ENCODE assay signal across 9 mouse cellular contexts in genomic region chr13:58637360-58638002, GRCm38 (mm10). TPM values are rescaled to one million over a fixed set of nuclear protein-coding genes. Genes with fewer than 3 reads are reported as not detected.
A peak's percentile ranks its signal among the peaks of the same experiment; 100 is the strongest.
DNase-seq lines count a peak whose midpoint lies in the region; ATAC-seq and TF ChIP-seq lines count a peak whose summit lies in the region.
"Had no signal": no experiment of that assay in that cellular context is flagged by ENCODE, and none has a peak within 500 bp of the region (broad histone marks: within the 10 kb centered on the region; RNA-seq: fewer than 3 reads in every experiment).

No protein-coding gene starts in this region.

- no peak overlapping the region for H3K4me2 ChIP-seq in midbrain, embryonic 16.5 days (ENCODE audit: low read length)
- H3K4me2 ChIP-seq in embryonic facial prominence, embryonic 13.5 days = no peak overlapping the region
- H3K4me2 ChIP-seq in intestine, embryonic 15.5 days (replicated peaks) = no peak overlapping the region
- no peak overlapping the region for H3K4me2 ChIP-seq in limb, embryonic 11.5 days (ENCODE audit: low read depth, severe bottlenecking)
- H3K4me2 ChIP-seq: heart, embryonic 15.5 days had no signal

- H3K4me1 ChIP-seq in midbrain, embryonic 10.5 days = peaks cover 7% of the 10 kb centered on the region; the same call in 1 of the 2 replicates
- no peaks in the 10 kb centered on the region for H3K4me1 ChIP-seq in midbrain, embryonic 16.5 days (ENCODE audit: control insufficient read depth, insufficient read depth, low read length)
- H3K4me1 ChIP-seq in bone marrow macrophage, adult 2 months (ENCODE audit: control insufficient read depth, insufficient read depth, low read length) = no peaks in the 10 kb centered on the region
- peaks cover 4% of the 10 kb centered on the region for H3K4me1 ChIP-seq in embryonic facial prominence, embryonic 13.5 days
- no peaks in the 10 kb centered on the region for H3K4me1 ChIP-seq in intestine, embryonic 15.5 days (replicated peaks)
- H3K4me1 ChIP-seq in limb, embryonic 11.5 days (ENCODE audit: control insufficient read depth, insufficient read depth, low read length) = no peaks in the 10 kb centered on the region

- no peak overlapping the region for H3K9ac ChIP-seq in midbrain, embryonic 16.5 days (ENCODE audit: low read depth, low read length)
- peak overlapping the region; percentile 44; the same call in 1 of the 2 replicates for H3K9ac ChIP-seq in embryonic facial prominence, embryonic 13.5 days
- no peak overlapping the region for H3K9ac ChIP-seq in intestine, embryonic 15.5 days
- no peak overlapping the region for H3K9ac ChIP-seq in limb, embryonic 11.5 days (ENCODE audit: low read length)
- H3K9ac ChIP-seq: heart, embryonic 15.5 days had no signal

- H3K9me3 ChIP-seq in midbrain, embryonic 10.5 days (replicated peaks) = no peaks in the 10 kb centered on the region
- no peaks in the 10 kb centered on the region for H3K9me3 ChIP-seq in midbrain, embryonic 16.5 days (replicated peaks; ENCODE audit: control insufficient read depth, low read length, poor library complexity, severe bottlenecking)
- H3K9me3 ChIP-seq in embryonic facial prominence, embryonic 13.5 days = no peaks in the 10 kb centered on the region
- H3K9me3 ChIP-seq in intestine, embryonic 15.5 days = no peaks in the 10 kb centered on the region
- H3K9me3 ChIP-seq in limb, embryonic 11.5 days (ENCODE audit: control insufficient read depth, low read length) = no peaks in the 10 kb centered on the region
- H3K9me3 ChIP-seq: heart, embryonic 15.5 days had no signal

- WGBS in midbrain, embryonic 10.5 days = 21% methylated on average over 13 of the region's 13 CpGs
- 11% methylated on average over 13 of the region's 13 CpGs for WGBS in midbrain, embryonic 16.5 days
- WGBS in embryonic facial prominence, embryonic 13.5 days = 12% methylated on average over 13 of the region's 13 CpGs
- 16% methylated on average over 13 of the region's 13 CpGs for WGBS in intestine, embryonic 15.5 days
- WGBS in limb, embryonic 11.5 days = 19% methylated on average over 13 of the region's 13 CpGs

- peak; percentile 77 for TF ChIP-seq CTCF in bone marrow macrophage, adult 2 months (IDR thresholded peaks at IDR 0.05; ENCODE audit: low read depth, low read length)

- peaks cover 15% of the 10 kb centered on the region for H3K27me3 ChIP-seq in midbrain, embryonic 10.5 days (ENCODE audit: low read depth, poor library complexity, severe bottlenecking)
- no peaks in the 10 kb centered on the region for H3K27me3 ChIP-seq in midbrain, embryonic 16.5 days (ENCODE audit: control insufficient read depth, insufficient read depth, low read depth, low read length)
- peaks cover 28% of the 10 kb centered on the region for H3K27me3 ChIP-seq in embryonic facial prominence, embryonic 13.5 days
- no peaks in the 10 kb centered on the region for H3K27me3 ChIP-seq in intestine, embryonic 15.5 days (replicated peaks)
- no peaks in the 10 kb centered on the region for H3K27me3 ChIP-seq in limb, embryonic 11.5 days (ENCODE audit: control insufficient read depth, insufficient read depth, low read length)

- DNase-seq in midbrain, embryonic 10.5 days (ENCODE audit: low spot score) = peak; percentile 64
- DNase-seq in limb, embryonic 11.5 days (ENCODE audit: low spot score) = peak; percentile 76
- DNase-seq in retina, embryonic 14.5 days (ENCODE audit: low spot score) = peak; percentile 91

- H3K4me3 ChIP-seq in midbrain, embryonic 10.5 days = no peak overlapping the region
- H3K4me3 ChIP-seq in midbrain, embryonic 16.5 days (ENCODE audit: low read depth, low read length) = no peak overlapping the region
- no peak overlapping the region for H3K4me3 ChIP-seq in bone marrow macrophage, adult 2 months (ENCODE audit: insufficient read depth, low read length)
- H3K4me3 ChIP-seq in embryonic facial prominence, embryonic 13.5 days = no peak overlapping the region
- no peak overlapping the region for H3K4me3 ChIP-seq in intestine, embryonic 15.5 days (replicated peaks)
- H3K4me3 ChIP-seq in limb, embryonic 11.5 days (ENCODE audit: low read depth, low read length) = no peak overlapping the region
- H3K4me3 ChIP-seq: heart, embryonic 15.5 days had no signal

- H3K36me3 ChIP-seq in midbrain, embryonic 10.5 days = no peaks in the 10 kb centered on the region
- H3K36me3 ChIP-seq in midbrain, embryonic 16.5 days (ENCODE audit: control insufficient read depth, insufficient read depth, low read length) = no peaks in the 10 kb centered on the region
- H3K36me3 ChIP-seq in embryonic facial prominence, embryonic 13.5 days = no peaks in the 10 kb centered on the region
- H3K36me3 ChIP-seq in intestine, embryonic 15.5 days = no peaks in the 10 kb centered on the region
- H3K36me3 ChIP-seq in limb, embryonic 11.5 days (ENCODE audit: control insufficient read depth, insufficient read depth, low read length) = no peaks in the 10 kb centered on the region
- H3K36me3 ChIP-seq: heart, embryonic 15.5 days had no signal

- ATAC-seq in midbrain, embryonic 16.5 days = no peak
- ATAC-seq in embryonic facial prominence, embryonic 13.5 days (ENCODE audit: insufficient number of reproducible peaks, insufficient read depth, low FRiP score, low TSS enrichment, low read depth) = 0 out of 2 replicates have a peak, but pooled peaks have one; percentile 26
- ATAC-seq in intestine, embryonic 15.5 days = peak; percentile 58; the same call in 1 of the 2 replicates
- no peak for ATAC-seq in limb, embryonic 11.5 days (ENCODE audit: insufficient number of reproducible peaks, low FRiP score, low TSS enrichment, low read depth)
- ATAC-seq in activated CD4-positive, CD25-positive, alpha-beta regulatory T cell, adult 4 months = no peak

- no peak for TF ChIP-seq POLR2A in bone marrow macrophage, adult 2 months (IDR thresholded peaks at IDR 0.05; ENCODE audit: borderline replicate concordance, low read depth, low read length)

- no peak overlapping the region for H3K27ac ChIP-seq in midbrain, embryonic 10.5 days (replicated peaks)
- no peak overlapping the region for H3K27ac ChIP-seq in midbrain, embryonic 16.5 days (ENCODE audit: low read length)
- no peak overlapping the region for H3K27ac ChIP-seq in bone marrow macrophage, adult 2 months (ENCODE audit: insufficient read depth, low read depth, low read length)
- H3K27ac ChIP-seq in embryonic facial prominence, embryonic 13.5 days = no peak overlapping the region
- H3K27ac ChIP-seq in intestine, embryonic 15.5 days = no peak overlapping the region
- no peak overlapping the region for H3K27ac ChIP-seq in limb, embryonic 11.5 days (replicated peaks; ENCODE audit: low read depth, low read length)
- H3K27ac ChIP-seq: heart, embryonic 15.5 days had no signal

RNA-seq across cellular contexts. Expression of gene Slc28a3, which starts 26.8 kb away (rescaled TPM):
- not detected in 2 replicates for polyA plus RNA-seq in midbrain, embryonic 10.5 days (2016; fragmentation: Nextera tagmentation; extraction: Ambion mirVana)
- not detected in 2 replicates for polyA plus RNA-seq in midbrain, embryonic 16.5 days (2015; fragmentation: Nextera tagmentation; extraction: Ambion mirVana)
- polyA plus RNA-seq in bone marrow macrophage, adult 2 months (2012; ENCODE audit: insufficient read depth, insufficient read length, missing spikeins) = not detected in 2 replicates
- polyA plus RNA-seq in embryonic facial prominence, embryonic 13.5 days (2015; fragmentation: Nextera tagmentation; extraction: Ambion mirVana) = 0.12 and 0.30 TPM in 2 replicates
- polyA plus RNA-seq in intestine, embryonic 15.5 days (2015; fragmentation: Nextera tagmentation; extraction: Ambion mirVana) = 0.65 and 0.91 TPM in 2 replicates
- 0.03 TPM in 1 of 2 replicates, not detected in the other for polyA plus RNA-seq in limb, embryonic 11.5 days (2014; fragmentation: Nextera tagmentation; extraction: Ambion mirVana)
- polyA plus RNA-seq in activated CD4-positive, CD25-positive, alpha-beta regulatory T cell, adult 4 months (2017; shearing (Covaris generic)) = under 1 TPM in 1 of 2 experiments, not detected in 1; 0.21 TPM

Comparison
In these comparisons a context has a peak if more than half of its experiments do, and no peak if none do; other contexts are left out.
1. ATAC-seq: peak in embryonic facial prominence, embryonic 13.5 days (single experiment) and intestine, embryonic 15.5 days (single experiment); none in midbrain, embryonic 16.5 days (single experiment), limb, embryonic 11.5 days (single experiment) and activated CD4-positive, CD25-positive, alpha-beta regulatory T cell, adult 4 months (single experiment).
2. Peak in every context shown above with its lines, with median percentiles within 50 percentile points of each other: DNase-seq.